Mouse (Mus musculus) ZHBTc4 (cell line): ENCODE measurements around the gene Kif7.

Source experiments
- DNase-seq: peaks from one replicate; pipeline ENCODE4 v3.0.0-alpha.2; 2011; ENCODE audit warnings: low read depth, low spot score

The Kif7 gene

GRCm38 (mm10) chr7:79715187-79715981 is at the start of gene Kif7:
Gene Kif7, minus strand, starts transcription at chr7:79715720.
- peak; percentile 94 for DNase-seq

GRCm38 (mm10) chr7:79762106-79762505 is 46.6 kb upstream of the Kif7 start:
- no peak for DNase-seq

- no peak for DNase-seq
Observed at GRCm38 (mm10) chr7:79761124-79761876, 45.8 kb upstream of the Kif7 start.

- DNase-seq, result no peak
Observed at GRCm38 (mm10) chr7:79759766-79760165, 44.2 kb upstream of the Kif7 start.

- no peak for DNase-seq
Observed at GRCm38 (mm10) chr7:79758176-79758575, 42.7 kb upstream of the Kif7 start.

- DNase-seq, result no peak
Observed at GRCm38 (mm10) chr7:79756334-79756733, 40.8 kb upstream of the Kif7 start.

- no peak for DNase-seq
Observed at GRCm38 (mm10) chr7:79749511-79749910, 34.0 kb upstream of the Kif7 start.

GRCm38 (mm10) chr7:79747659-79748058 is 32.1 kb upstream of the Kif7 start:
- DNase-seq, result no peak

- DNase-seq, result no peak
Observed at GRCm38 (mm10) chr7:79744585-79744984, 29.1 kb upstream of the Kif7 start.

GRCm38 (mm10) chr7:79744051-79744450 is 28.5 kb upstream of the Kif7 start:
- DNase-seq, result no peak

GRCm38 (mm10) chr7:79742659-79743536 is 27.4 kb upstream of the Kif7 start, which contains the start of the genes Pex11a and Wdr93:
Gene Pex11a, minus strand, starts transcription at chr7:79743131.
Gene Wdr93, plus strand, starts transcription at chr7:79743163.
- peak; percentile 92 for DNase-seq

- no peak for DNase-seq
Observed at GRCm38 (mm10) chr7:79742277-79742658, 26.7 kb upstream of the Kif7 start.

- DNase-seq, result no peak
Observed at GRCm38 (mm10) chr7:79740279-79740678, 24.8 kb upstream of the Kif7 start.

GRCm38 (mm10) chr7:79738913-79739312 is 23.4 kb upstream of the Kif7 start:
- no peak for DNase-seq

- no peak for DNase-seq
Observed at GRCm38 (mm10) chr7:79736511-79736910, 21.0 kb upstream of the Kif7 start.

GRCm38 (mm10) chr7:79734563-79734962 is 19.0 kb upstream of the Kif7 start:
- DNase-seq, result no peak

- DNase-seq, result no peak
Observed at GRCm38 (mm10) chr7:79732622-79733021, 17.1 kb upstream of the Kif7 start, which contains the start of gene Plin1. Gene Plin1, minus strand, starts transcription at chr7:79732903.

GRCm38 (mm10) chr7:79731438-79731837 is 15.9 kb upstream of the Kif7 start:
- DNase-seq, result no peak

- DNase-seq, result peak; percentile 80
Observed at GRCm38 (mm10) chr7:79729743-79730370, 14.3 kb upstream of the Kif7 start.

GRCm38 (mm10) chr7:79729169-79729568 is 13.6 kb upstream of the Kif7 start:
- DNase-seq, result peak; percentile 91

- peak; percentile 91 for DNase-seq
Observed at GRCm38 (mm10) chr7:79728219-79728618, 12.7 kb upstream of the Kif7 start.
